Mouse (Mus musculus): Measurements from ENCODE around the gene Rnf169. TPM values are rescaled to one million over a fixed set of nuclear protein-coding genes. Genes with fewer than 3 reads are reported as not detected.

The Rnf169 gene
- polyA plus RNA-seq, 1 experiment from 2014 or later, result 2.9 TPM

DNA sequence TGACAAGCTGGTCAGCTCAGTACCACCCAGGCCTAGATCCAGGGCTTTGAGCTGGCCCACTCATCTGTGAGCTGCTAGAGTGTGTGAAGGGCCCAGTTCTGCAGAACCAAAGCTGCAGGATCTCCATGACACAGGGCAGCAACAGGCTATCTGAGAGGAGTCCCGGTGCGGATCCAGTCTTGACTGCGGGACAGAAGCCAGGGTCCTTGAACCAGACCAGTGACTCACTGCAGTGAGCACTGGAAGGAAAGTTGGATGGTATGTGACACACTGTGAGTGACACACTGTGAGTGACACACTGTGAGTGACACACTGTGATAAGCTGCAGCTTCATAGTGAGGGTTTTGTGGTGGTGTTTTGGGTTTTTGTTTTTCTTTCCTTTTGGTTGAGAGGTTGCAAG is 35.7 kb downstream of the Rnf169 start:
- Histone ChIP-seq H3K4me1 (ENCODE audit: control insufficient read depth, insufficient read depth, low read length) (0 out of 2 replicates have a peak, but pooled peaks cover 2% of the 10 kb centered on the region), H3K4me3 (ENCODE audit: low read length) (no peak overlapping the region), H3K27me3 (ENCODE audit: control insufficient read depth, insufficient read depth, low read length) (no peaks in the 10 kb centered on the region), H3K9me3 (replicated peaks; ENCODE audit: control insufficient read depth, low read length) (no peaks in the 10 kb centered on the region), H3K4me2 (ENCODE audit: low read depth, low read length) (no peak overlapping the region), H3K27ac (ENCODE audit: low read length) (no peak overlapping the region), H3K9ac (ENCODE audit: low read length) (no peak overlapping the region), H3K36me3 (ENCODE audit: control insufficient read depth, insufficient read depth) (peaks cover 35% of the 10 kb centered on the region)
- ATAC-seq (replicated peaks; ENCODE audit: extremely low read depth, insufficient read depth, low FRiP score), result no peak
- WGBS, result 81% methylated on average over 3 of the region's 3 CpGs

DNA sequence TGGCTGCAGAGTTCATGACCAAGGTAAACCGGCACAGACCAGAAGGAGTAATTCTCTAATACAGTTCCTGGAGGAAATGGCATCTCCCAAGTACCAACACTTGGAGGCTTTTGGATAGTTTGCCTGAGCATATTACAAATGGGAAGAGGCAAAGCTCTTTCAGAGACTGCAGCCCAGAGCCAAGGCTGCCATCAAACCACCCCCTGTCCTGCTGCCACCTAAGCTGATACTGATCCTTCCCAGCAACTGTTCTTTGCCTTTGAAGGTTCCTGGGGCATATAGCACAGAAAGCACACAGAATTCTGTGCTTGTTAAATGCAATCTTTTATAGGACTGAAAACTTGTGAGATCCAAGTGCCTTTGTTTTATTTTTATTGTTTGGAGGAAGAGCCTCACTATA is 39.6 kb downstream of the Rnf169 start:
- no peak for ATAC-seq (replicated peaks; ENCODE audit: extremely low read depth, insufficient read depth, low FRiP score)
- no peaks in the 10 kb centered on the region for H3K9me3 ChIP-seq (replicated peaks; ENCODE audit: control insufficient read depth, low read length)

DNA sequence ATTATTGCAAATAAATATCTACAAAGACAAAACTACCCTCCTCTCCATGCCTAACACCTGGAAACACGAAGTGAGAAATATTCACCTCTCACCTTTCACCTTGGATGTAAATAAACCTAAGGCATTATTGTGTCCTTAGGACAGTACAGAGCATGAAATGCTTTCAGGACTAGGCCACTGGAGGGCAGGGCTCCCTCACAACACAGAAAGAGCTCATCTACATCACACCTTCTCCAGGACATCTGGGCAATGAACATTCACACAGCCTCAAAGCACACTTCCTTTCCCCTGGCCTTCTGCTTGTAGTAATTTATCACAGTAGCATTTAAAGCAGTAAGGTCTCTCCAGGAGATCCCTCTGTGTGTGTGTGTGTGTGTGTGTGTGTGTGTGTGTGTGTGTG is 44.5 kb downstream of the Rnf169 start:
- 92% methylated on average over 1 of the region's 1 CpGs for WGBS
- Histone ChIP-seq H3K36me3 (ENCODE audit: control insufficient read depth, insufficient read depth) (peaks cover 25% of the 10 kb centered on the region), H3K9ac (ENCODE audit: low read length) (no peak overlapping the region), H3K27me3 (ENCODE audit: control insufficient read depth, insufficient read depth, low read length) (no peaks in the 10 kb centered on the region), H3K4me2 (ENCODE audit: low read depth, low read length) (no peak overlapping the region), H3K9me3 (replicated peaks; ENCODE audit: control insufficient read depth, low read length) (no peaks in the 10 kb centered on the region), H3K4me3 (ENCODE audit: low read length) (no peak overlapping the region), H3K27ac (ENCODE audit: low read length) (no peak overlapping the region), H3K4me1 (ENCODE audit: control insufficient read depth, insufficient read depth, low read length) (no peaks in the 10 kb centered on the region)
- no peak for ATAC-seq (replicated peaks; ENCODE audit: extremely low read depth, insufficient read depth, low FRiP score)

More for the DNA sequence above, 39.6 kb downstream of the Rnf169 start:
- H3K27me3 ChIP-seq (ENCODE audit: control insufficient read depth, insufficient read depth, low read length), result no peaks in the 10 kb centered on the region
- no peaks in the 10 kb centered on the region for H3K4me1 ChIP-seq (ENCODE audit: control insufficient read depth, insufficient read depth, low read length)
- H3K27ac ChIP-seq (ENCODE audit: low read length), result no peak overlapping the region
- H3K4me2 ChIP-seq (ENCODE audit: low read depth, low read length), result no peak overlapping the region
- H3K9ac ChIP-seq (ENCODE audit: low read length), result no peak overlapping the region
- H3K4me3 ChIP-seq (ENCODE audit: low read length), result no peak overlapping the region
- WGBS, result 97% methylated on average over 1 of the region's 1 CpGs
- H3K36me3 ChIP-seq (ENCODE audit: control insufficient read depth, insufficient read depth), result peaks cover 19% of the 10 kb centered on the region

DNA sequence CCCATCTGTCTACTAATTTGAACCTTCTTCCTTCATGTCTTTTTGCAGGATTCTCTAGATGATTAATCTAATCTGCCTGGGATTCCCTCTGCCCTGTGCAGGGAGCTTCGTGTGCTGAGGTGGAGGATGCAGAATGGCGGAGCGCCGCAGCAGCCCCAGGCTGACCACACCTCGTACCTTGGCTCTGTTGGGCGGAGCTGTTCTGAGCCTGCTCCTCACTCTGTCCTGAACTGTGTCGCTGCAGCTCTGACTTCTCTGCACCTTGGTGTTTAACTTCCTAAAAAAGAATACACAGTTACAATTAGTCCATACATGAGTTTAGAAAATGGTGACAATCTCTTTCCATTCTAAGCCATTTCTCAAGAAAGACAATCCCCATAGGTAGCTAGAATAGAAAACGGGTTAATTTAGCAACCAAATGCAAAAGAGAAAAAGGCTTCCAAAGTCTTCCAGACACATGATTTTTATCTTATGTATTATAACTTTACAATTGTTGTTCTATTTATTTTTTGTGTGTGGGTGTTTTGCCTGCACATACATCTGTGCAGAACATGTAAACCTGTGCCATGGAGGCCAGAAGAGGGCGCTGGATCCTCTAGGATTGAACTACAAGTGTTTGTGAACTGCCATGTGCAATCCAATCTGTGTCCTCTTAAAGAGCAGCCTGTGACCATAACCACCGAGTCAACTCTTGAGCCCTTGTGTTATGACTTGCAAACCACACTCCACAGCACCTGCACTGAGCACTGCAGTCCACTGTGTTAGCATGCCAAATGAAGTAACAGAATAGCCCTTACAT is 53.1 kb downstream of the Rnf169 start:
- ATAC-seq (replicated peaks; ENCODE audit: extremely low read depth, insufficient read depth, low FRiP score), result no peak
- H3K9ac ChIP-seq (ENCODE audit: low read length), result no peak overlapping the region
- H3K9me3 ChIP-seq (replicated peaks; ENCODE audit: control insufficient read depth, low read length), result no peaks in the 10 kb centered on the region
- H3K4me2 ChIP-seq (ENCODE audit: low read depth, low read length), result no peak overlapping the region
- 78% methylated on average over 10 of the region's 10 CpGs for WGBS
- no peak overlapping the region for H3K4me3 ChIP-seq (ENCODE audit: low read length)
- no peak overlapping the region for H3K27ac ChIP-seq (ENCODE audit: low read length)
- peaks cover 28% of the 10 kb centered on the region for H3K36me3 ChIP-seq (ENCODE audit: control insufficient read depth, insufficient read depth)
- H3K4me1 ChIP-seq (ENCODE audit: control insufficient read depth, insufficient read depth, low read length), result no peaks in the 10 kb centered on the region
- H3K27me3 ChIP-seq (ENCODE audit: control insufficient read depth, insufficient read depth, low read length), result no peaks in the 10 kb centered on the region

DNA sequence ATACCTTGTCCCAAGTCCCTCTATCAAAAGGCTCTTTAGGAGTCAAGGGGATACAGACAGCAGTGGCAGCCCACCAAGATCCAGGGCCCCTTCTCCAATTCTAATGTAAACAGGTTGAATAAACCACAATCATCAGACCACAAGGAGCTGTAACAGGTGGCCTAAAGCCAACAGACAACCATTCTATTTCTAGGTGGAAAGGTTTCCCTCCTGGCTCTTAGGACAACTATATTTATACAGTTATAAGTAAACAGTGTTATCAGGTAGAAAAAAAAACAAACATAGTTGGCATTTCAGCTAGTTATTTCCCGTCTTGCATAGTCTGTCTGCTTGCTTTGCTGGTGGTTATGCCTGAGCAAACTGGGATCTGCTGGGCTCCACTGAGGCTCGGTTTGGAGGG is 59.8 kb downstream of the Rnf169 start:
- Histone ChIP-seq H3K27me3 (ENCODE audit: control insufficient read depth, insufficient read depth, low read length) (0 out of 2 replicates have a peak, but pooled peaks cover 9% of the 10 kb centered on the region), H3K4me3 (ENCODE audit: low read length) (no peak overlapping the region), H3K36me3 (ENCODE audit: control insufficient read depth, insufficient read depth) (peaks cover 15% of the 10 kb centered on the region), H3K27ac (ENCODE audit: low read length) (no peak overlapping the region), H3K9me3 (replicated peaks; ENCODE audit: control insufficient read depth, low read length) (no peaks in the 10 kb centered on the region), H3K4me1 (ENCODE audit: control insufficient read depth, insufficient read depth, low read length) (peaks cover 10% of the 10 kb centered on the region), H3K9ac (ENCODE audit: low read length) (no peak overlapping the region), H3K4me2 (ENCODE audit: low read depth, low read length) (no peak overlapping the region)
- WGBS, result 54% methylated on average over 2 of the region's 2 CpGs
- no peak for ATAC-seq (replicated peaks; ENCODE audit: extremely low read depth, insufficient read depth, low FRiP score)

DNA sequence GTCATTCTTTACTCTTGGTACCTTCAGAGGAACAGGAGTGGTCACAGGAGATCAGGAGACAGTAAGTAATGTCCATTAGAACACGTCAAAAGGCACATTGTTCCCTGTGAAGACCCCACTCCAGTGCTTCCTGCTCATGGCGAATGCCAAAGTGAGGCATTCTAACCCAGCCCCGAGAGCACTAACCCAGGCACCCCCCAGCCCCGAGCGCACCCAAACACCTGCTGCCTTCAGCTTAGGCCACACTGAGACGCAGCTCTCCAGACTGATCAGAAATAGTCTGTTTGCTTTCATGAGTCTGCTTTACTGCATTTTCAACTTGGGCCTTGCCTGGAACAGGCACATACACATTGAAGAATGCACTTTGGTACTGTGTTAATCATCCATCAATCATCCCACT is 60.3 kb downstream of the Rnf169 start:
- Histone ChIP-seq H3K27me3 (ENCODE audit: control insufficient read depth, insufficient read depth, low read length) (0 out of 2 replicates have a peak, but pooled peaks cover 9% of the 10 kb centered on the region), H3K36me3 (ENCODE audit: control insufficient read depth, insufficient read depth) (peaks cover 11% of the 10 kb centered on the region), H3K27ac (ENCODE audit: low read length) (no peak overlapping the region), H3K4me1 (ENCODE audit: control insufficient read depth, insufficient read depth, low read length) (peaks cover 10% of the 10 kb centered on the region), H3K4me3 (ENCODE audit: low read length) (no peak overlapping the region), H3K9me3 (replicated peaks; ENCODE audit: control insufficient read depth, low read length) (no peaks in the 10 kb centered on the region), H3K9ac (ENCODE audit: low read length) (no peak overlapping the region), H3K4me2 (ENCODE audit: low read depth, low read length) (no peak overlapping the region)
- 91% methylated on average over 6 of the region's 6 CpGs for WGBS
- ATAC-seq (replicated peaks; ENCODE audit: extremely low read depth, insufficient read depth, low FRiP score), result no peak

DNA sequence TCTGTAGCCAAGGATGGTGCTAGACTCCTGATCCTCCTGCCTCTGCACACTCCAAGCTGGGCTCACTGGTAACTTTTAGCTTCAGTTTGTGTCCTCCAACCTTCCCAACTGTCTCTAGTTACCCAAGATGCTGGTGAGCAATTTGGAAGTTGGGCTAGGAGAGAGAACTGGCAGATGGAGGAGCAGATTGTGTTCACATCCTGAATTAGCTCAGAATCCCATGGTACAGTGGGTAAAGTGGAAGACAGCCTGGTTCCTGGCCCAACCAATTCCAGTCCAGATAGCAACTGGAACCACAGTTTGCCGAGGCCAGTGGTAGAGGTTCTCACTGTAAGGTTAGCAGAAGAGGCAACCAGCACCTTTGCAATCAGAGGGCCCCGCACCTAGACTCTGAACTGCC is 61.1 kb downstream of the Rnf169 start:
- Histone ChIP-seq H3K4me3 (ENCODE audit: low read length) (no peak overlapping the region), H3K4me1 (ENCODE audit: control insufficient read depth, insufficient read depth, low read length) (peaks cover 10% of the 10 kb centered on the region), H3K9ac (ENCODE audit: low read length) (no peak overlapping the region), H3K4me2 (ENCODE audit: low read depth, low read length) (no peak overlapping the region), H3K36me3 (ENCODE audit: control insufficient read depth, insufficient read depth) (peaks cover 3% of the 10 kb centered on the region; the same call in 1 of the 2 replicates), H3K27me3 (ENCODE audit: control insufficient read depth, insufficient read depth, low read length) (0 out of 2 replicates have a peak, but pooled peaks cover 9% of the 10 kb centered on the region), H3K9me3 (replicated peaks; ENCODE audit: control insufficient read depth, low read length) (no peaks in the 10 kb centered on the region), H3K27ac (ENCODE audit: low read length) (no peak overlapping the region)
- no peak for ATAC-seq (replicated peaks; ENCODE audit: extremely low read depth, insufficient read depth, low FRiP score)
- WGBS, result 89% methylated on average over 2 of the region's 2 CpGs

DNA sequence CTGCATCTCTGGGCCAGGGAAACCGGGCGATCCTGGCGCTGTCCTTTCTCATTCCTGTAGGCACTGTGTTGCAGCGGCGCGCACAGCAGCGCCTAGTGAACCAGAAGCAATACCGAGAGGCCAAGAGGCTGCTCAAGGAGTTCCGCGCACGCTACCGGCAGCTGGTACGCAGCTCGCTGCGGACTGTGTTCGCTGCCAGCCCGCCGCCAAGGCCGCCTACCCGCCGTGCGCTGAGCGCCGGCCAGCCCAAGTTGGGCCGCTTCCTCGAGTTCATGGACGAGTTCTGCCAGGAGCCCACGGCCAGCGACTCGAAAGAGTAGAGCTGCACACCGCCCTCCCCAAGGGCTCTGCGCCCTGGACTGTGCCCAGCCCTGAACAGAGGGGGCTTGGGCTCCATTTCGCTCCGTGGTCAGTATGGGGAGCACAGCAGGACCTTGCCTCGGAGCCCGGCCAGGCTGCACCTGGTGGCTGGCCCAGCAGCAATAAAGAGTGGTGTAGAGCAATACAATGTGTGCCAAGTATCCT is 62.9 kb downstream of the Rnf169 start:
- Histone ChIP-seq H3K9ac (ENCODE audit: low read length) (peak overlapping the region; percentile 67), H3K9me3 (replicated peaks; ENCODE audit: control insufficient read depth, low read length) (no peaks in the 10 kb centered on the region), H3K36me3 (ENCODE audit: control insufficient read depth, insufficient read depth) (peaks cover 2% of the 10 kb centered on the region; the same call in 1 of the 2 replicates), H3K27ac (ENCODE audit: low read length) (no peak overlapping the region), H3K4me3 (ENCODE audit: low read length) (peak overlapping the region; percentile 54), H3K4me2 (ENCODE audit: low read depth, low read length) (peak overlapping the region; percentile 84), H3K4me1 (ENCODE audit: control insufficient read depth, insufficient read depth, low read length) (peaks cover 10% of the 10 kb centered on the region), H3K27me3 (ENCODE audit: control insufficient read depth, insufficient read depth, low read length) (0 out of 2 replicates have a peak, but pooled peaks cover 9% of the 10 kb centered on the region)
- 0 out of 2 replicates have a peak, but pooled peaks have one; percentile 13 for ATAC-seq (replicated peaks; ENCODE audit: extremely low read depth, insufficient read depth, low FRiP score)
- WGBS, result 3% methylated on average over 36 of the region's 36 CpGs

DNA sequence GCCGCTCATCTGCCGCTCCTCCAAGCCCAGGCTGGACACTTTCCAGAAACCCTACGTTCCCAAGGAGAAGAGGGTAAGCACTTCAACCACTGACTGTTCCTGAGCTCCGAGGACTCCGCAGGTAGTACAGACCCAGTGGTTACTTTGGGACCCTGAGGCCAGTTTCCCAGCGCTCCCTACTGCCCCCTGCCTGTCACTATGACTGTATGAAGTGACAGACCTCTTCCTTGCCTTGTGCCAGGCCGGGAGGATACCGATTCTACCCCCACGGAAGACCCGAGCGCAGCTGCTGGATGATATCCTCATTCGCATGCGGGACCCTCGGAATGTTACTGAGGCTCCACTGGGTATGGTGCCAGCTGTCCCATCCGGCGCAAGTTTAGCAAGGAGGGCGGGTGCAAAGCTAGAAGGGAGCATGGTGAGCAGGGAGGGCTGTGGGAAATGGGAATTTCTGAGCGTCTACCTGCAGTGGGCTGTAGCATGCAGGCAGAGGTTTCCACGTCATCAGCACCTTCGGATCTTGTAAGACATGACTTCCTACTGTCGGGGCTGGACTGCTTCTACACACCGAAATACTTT is 63.4 kb downstream of the Rnf169 start:
- peak overlapping the region; percentile 54 for H3K4me3 ChIP-seq (ENCODE audit: low read length)
- peak overlapping the region; percentile 67 for H3K9ac ChIP-seq (ENCODE audit: low read length)
- ATAC-seq (replicated peaks; ENCODE audit: extremely low read depth, insufficient read depth, low FRiP score), result 0 out of 2 replicates have a peak, but pooled peaks have one; percentile 23
- peak overlapping the region; percentile 84 for H3K4me2 ChIP-seq (ENCODE audit: low read depth, low read length)
- peaks cover 2% of the 10 kb centered on the region; the same call in 1 of the 2 replicates for H3K36me3 ChIP-seq (ENCODE audit: control insufficient read depth, insufficient read depth)
- H3K4me1 ChIP-seq (ENCODE audit: control insufficient read depth, insufficient read depth, low read length), result peaks cover 10% of the 10 kb centered on the region
- H3K9me3 ChIP-seq (replicated peaks; ENCODE audit: control insufficient read depth, low read length), result no peaks in the 10 kb centered on the region
- 0 out of 2 replicates have a peak, but pooled peaks cover 9% of the 10 kb centered on the region for H3K27me3 ChIP-seq (ENCODE audit: control insufficient read depth, insufficient read depth, low read length)
- WGBS, result 6% methylated on average over 22 of the region's 22 CpGs
- H3K27ac ChIP-seq (ENCODE audit: low read length), result no peak overlapping the region
